Comparison of ENCODE assay signal across 8 mouse cellular contexts in the genomic region with DNA sequence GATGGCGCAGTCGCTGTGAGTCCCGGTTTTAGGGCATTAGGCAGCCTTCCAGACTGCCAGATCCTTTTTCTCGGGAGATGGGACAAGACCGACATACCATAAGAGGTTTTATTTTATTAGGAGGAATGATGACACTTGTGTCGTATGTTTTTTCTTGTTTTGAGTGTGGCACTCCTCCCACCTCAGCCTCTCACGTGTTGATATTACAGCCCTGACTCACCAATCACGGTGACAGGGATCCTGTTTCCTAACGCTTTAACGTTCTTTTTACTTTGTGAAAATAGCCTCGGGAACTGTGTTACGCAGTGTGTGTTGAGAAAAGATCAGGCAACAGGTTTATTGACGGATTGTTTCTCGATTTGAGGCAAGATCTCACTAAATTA. TPM values are rescaled to one million over a fixed set of nuclear protein-coding genes. Genes with fewer than 3 reads are reported as not detected.
DNase-seq lines count a peak whose midpoint lies in the region; ATAC-seq and TF ChIP-seq lines count a peak whose summit lies in the region.

No protein-coding gene starts in this region.

- DNase-seq in kidney, adult 8-10 months: peak; percentile 50 to 52
- DNase-seq in kidney, postnatal 10 days: no peak
- no peak for DNase-seq in ES-E14 (ENCODE audit: low read depth, low spot score)
- no peak for DNase-seq in embryonic facial prominence, embryonic 10.5 days (ENCODE audit: low spot score)
- no peak for DNase-seq in hindbrain, embryonic 10.5 days (ENCODE audit: low spot score)
- no peak for DNase-seq in thymus, postnatal 36 days

- H3K9ac ChIP-seq in ES-E14 (ENCODE audit: insufficient read depth, low read depth, low read length, poor library complexity, severe bottlenecking): peak overlapping the region; percentile 31
- peak overlapping the region; percentile 98 for H3K9ac ChIP-seq in liver, embryonic 16.5 days (ENCODE audit: low read depth, low read length)
- peak overlapping the region; percentile 90 for H3K9ac ChIP-seq in neural tube, embryonic 14.5 days (replicated peaks; ENCODE audit: low read depth, low read length)

- H3K36me3 ChIP-seq in ES-E14 (ENCODE audit: control insufficient read depth, insufficient read depth, low read length, poor library complexity, severe bottlenecking): peaks cover 21% of the 10 kb centered on the region
- peaks cover 43% of the 10 kb centered on the region for H3K36me3 ChIP-seq in embryonic facial prominence, embryonic 10.5 days (replicated peaks)
- H3K36me3 ChIP-seq in hindbrain, embryonic 10.5 days: peaks cover 38% of the 10 kb centered on the region
- peaks cover 21% of the 10 kb centered on the region for H3K36me3 ChIP-seq in liver, embryonic 16.5 days (ENCODE audit: control insufficient read depth, insufficient read depth)
- peaks cover 21% of the 10 kb centered on the region for H3K36me3 ChIP-seq in neural tube, embryonic 14.5 days (ENCODE audit: control insufficient read depth, insufficient read depth, low read length)

- H3K9me3 ChIP-seq in ES-E14 (ENCODE audit: control insufficient read depth, insufficient read depth, low read depth, low read length): no peaks in the 10 kb centered on the region
- no peaks in the 10 kb centered on the region for H3K9me3 ChIP-seq in embryonic facial prominence, embryonic 10.5 days
- H3K9me3 ChIP-seq in hindbrain, embryonic 10.5 days: no peaks in the 10 kb centered on the region
- H3K9me3 ChIP-seq in liver, embryonic 16.5 days (replicated peaks; ENCODE audit: control insufficient read depth, low read length): no peaks in the 10 kb centered on the region
- H3K9me3 ChIP-seq in neural tube, embryonic 14.5 days (ENCODE audit: control insufficient read depth, low read length): no peaks in the 10 kb centered on the region

- H3K27me3 ChIP-seq in embryonic facial prominence, embryonic 10.5 days (replicated peaks; ENCODE audit: low read depth, poor library complexity, severe bottlenecking): no peaks in the 10 kb centered on the region
- no peaks in the 10 kb centered on the region for H3K27me3 ChIP-seq in hindbrain, embryonic 10.5 days (ENCODE audit: insufficient read depth, poor library complexity, severe bottlenecking)
- no peaks in the 10 kb centered on the region for H3K27me3 ChIP-seq in liver, embryonic 16.5 days (ENCODE audit: control insufficient read depth, insufficient read depth, low read depth, low read length)
- no peaks in the 10 kb centered on the region; the same call in 1 of the 2 replicates for H3K27me3 ChIP-seq in neural tube, embryonic 14.5 days (ENCODE audit: control insufficient read depth, insufficient read depth, low read length)

- WGBS in embryonic facial prominence, embryonic 10.5 days: 11% methylated on average over 14 of the region's 14 CpGs
- 15% methylated on average over 14 of the region's 14 CpGs for WGBS in hindbrain, embryonic 10.5 days
- WGBS in liver, embryonic 16.5 days (ENCODE audit: insufficient replicate concordance): 7% methylated on average over 14 of the region's 14 CpGs
- 9% methylated on average over 14 of the region's 14 CpGs for WGBS in neural tube, embryonic 14.5 days

- in situ Hi-C loops in ES-E14 (cut with MboI; ENCODE audit: low sequenced_read_pairs in 2 of 2, unreplicated experiment in 2 of 2): no loop called here

- H3K4me3 ChIP-seq in ES-E14 (ENCODE audit: insufficient read depth in 1 of 2, low read depth in 1 of 2, low read length in 2 of 2, poor library complexity in 1 of 2, severe bottlenecking in 1 of 2): peak overlapping the region; percentile 82 to 86
- peak overlapping the region; percentile 99 for H3K4me3 ChIP-seq in embryonic facial prominence, embryonic 10.5 days
- H3K4me3 ChIP-seq in hindbrain, embryonic 10.5 days: peak overlapping the region; percentile 99
- H3K4me3 ChIP-seq in liver, embryonic 16.5 days (ENCODE audit: low read depth, low read length): peak overlapping the region; percentile 99
- H3K4me3 ChIP-seq in neural tube, embryonic 14.5 days (ENCODE audit: low read depth, low read length): peak overlapping the region; percentile 97

- no peaks in the 10 kb centered on the region for H3K4me1 ChIP-seq in ES-E14 (ENCODE audit: control insufficient read depth in 2 of 2, insufficient read depth in 2 of 2, low read length in 2 of 2, poor library complexity in 1 of 2)
- H3K4me1 ChIP-seq in embryonic facial prominence, embryonic 10.5 days: peaks cover 26% of the 10 kb centered on the region
- peaks cover 25% of the 10 kb centered on the region for H3K4me1 ChIP-seq in hindbrain, embryonic 10.5 days (replicated peaks)
- peaks cover 22% of the 10 kb centered on the region for H3K4me1 ChIP-seq in liver, embryonic 16.5 days (ENCODE audit: control insufficient read depth, low read depth, low read length)
- peaks cover 14% of the 10 kb centered on the region for H3K4me1 ChIP-seq in neural tube, embryonic 14.5 days (ENCODE audit: control insufficient read depth, insufficient read depth, low read length)

- ATAC-seq in liver, embryonic 16.5 days (ENCODE audit: low read depth): peak; percentile 35
- no peak for ATAC-seq in neural tube, embryonic 14.5 days (ENCODE audit: low read depth)

- H3K27ac ChIP-seq in ES-E14 (ENCODE audit: insufficient read depth, low read depth, low read length, poor library complexity, severe bottlenecking): no peak overlapping the region
- H3K27ac ChIP-seq in embryonic facial prominence, embryonic 10.5 days (replicated peaks): peak overlapping the region; percentile 90
- peak overlapping the region; percentile 92 for H3K27ac ChIP-seq in hindbrain, embryonic 10.5 days
- peak overlapping the region; percentile 94 for H3K27ac ChIP-seq in liver, embryonic 16.5 days (ENCODE audit: low read length)
- 0 out of 2 replicates have a peak overlapping the region, but pooled peaks have one; percentile 88 for H3K27ac ChIP-seq in neural tube, embryonic 14.5 days (ENCODE audit: low read depth, low read length)

- peak overlapping the region; percentile 92 for H3K4me2 ChIP-seq in liver, embryonic 16.5 days (ENCODE audit: low read depth, low read length)
- H3K4me2 ChIP-seq in neural tube, embryonic 14.5 days (ENCODE audit: low read depth, low read length): peak overlapping the region; percentile 75

TF ChIP-seq in ES-E14, 5 proteins besides CTCF, POLR2A, EP300 and RAD21:
- no peak for TF ChIP-seq MAFK (IDR thresholded peaks at IDR 0.05; ENCODE audit: insufficient read depth, low read depth, low read length)
- no peak; the same call in 1 of the 2 replicates for TF ChIP-seq HCFC1 (IDR thresholded peaks at IDR 0.05; ENCODE audit: borderline replicate concordance, insufficient read depth, low read length)
- TF ChIP-seq ZC3H11A (IDR thresholded peaks at IDR 0.05; ENCODE audit: borderline replicate concordance, low read depth, low read length): no peak
- no peak for TF ChIP-seq CHD2 (IDR thresholded peaks at IDR 0.05; ENCODE audit: low read depth, low read length)
- TF ChIP-seq ZNF384 (IDR thresholded peaks at IDR 0.05; ENCODE audit: low read depth, low read length): no peak

RNA-seq across cellular contexts. Expression of gene Zbtb11, which starts 1.2 kb away (rescaled TPM):
- total RNA-seq in ES-E14 (2012; rRNA removed): 23.3 and 24.3 TPM in 2 replicates
- polyA plus RNA-seq in embryonic facial prominence, embryonic 10.5 days (2016; fragmentation: Nextera tagmentation; extraction: Ambion mirVana): 17.1 and 18.7 TPM in 2 replicates
- polyA plus RNA-seq in hindbrain, embryonic 10.5 days (2016; fragmentation: Nextera tagmentation; extraction: Ambion mirVana): 15.3 and 15.8 TPM in 2 replicates
- polyA plus RNA-seq in liver, embryonic 16.5 days (2015; fragmentation: Nextera tagmentation; extraction: Ambion mirVana): 7.9 and 8.3 TPM in 2 replicates
- 26.5 and 30.6 TPM in 2 replicates for polyA plus RNA-seq in neural tube, embryonic 14.5 days (2014; fragmentation: Nextera tagmentation; extraction: Ambion mirVana)

RNA-seq across cellular contexts. Expression of gene Rpl24, which starts 8.8 kb away (rescaled TPM):
- 1,393 and 1,577 TPM in 2 replicates for total RNA-seq in ES-E14 (2012; rRNA removed)
- 735 and 738 TPM in 2 replicates for polyA plus RNA-seq in embryonic facial prominence, embryonic 10.5 days (2016; fragmentation: Nextera tagmentation; extraction: Ambion mirVana)
- polyA plus RNA-seq in hindbrain, embryonic 10.5 days (2016; fragmentation: Nextera tagmentation; extraction: Ambion mirVana): 724 and 731 TPM in 2 replicates
- polyA plus RNA-seq in liver, embryonic 16.5 days (2015; fragmentation: Nextera tagmentation; extraction: Ambion mirVana): 300 and 356 TPM in 2 replicates
- 529 and 563 TPM in 2 replicates for polyA plus RNA-seq in neural tube, embryonic 14.5 days (2014; fragmentation: Nextera tagmentation; extraction: Ambion mirVana)

RNA-seq across cellular contexts. Expression of gene Cep97, which starts 40.2 kb away (rescaled TPM):
- total RNA-seq in ES-E14 (2012; rRNA removed): 12.5 and 14.9 TPM in 2 replicates
- 17.6 and 17.9 TPM in 2 replicates for polyA plus RNA-seq in embryonic facial prominence, embryonic 10.5 days (2016; fragmentation: Nextera tagmentation; extraction: Ambion mirVana)
- 15.9 and 17.2 TPM in 2 replicates for polyA plus RNA-seq in hindbrain, embryonic 10.5 days (2016; fragmentation: Nextera tagmentation; extraction: Ambion mirVana)
- polyA plus RNA-seq in liver, embryonic 16.5 days (2015; fragmentation: Nextera tagmentation; extraction: Ambion mirVana): 3.5 and 3.7 TPM in 2 replicates
- polyA plus RNA-seq in neural tube, embryonic 14.5 days (2014; fragmentation: Nextera tagmentation; extraction: Ambion mirVana): 18.4 and 18.9 TPM in 2 replicates

RNA-seq across cellular contexts. Expression of gene Pcnp, which starts 54.6 kb away (rescaled TPM):
- total RNA-seq in ES-E14 (2012; rRNA removed): 52.6 and 58.7 TPM in 2 replicates
- polyA plus RNA-seq in embryonic facial prominence, embryonic 10.5 days (2016; fragmentation: Nextera tagmentation; extraction: Ambion mirVana): 307 and 319 TPM in 2 replicates
- 258 and 310 TPM in 2 replicates for polyA plus RNA-seq in hindbrain, embryonic 10.5 days (2016; fragmentation: Nextera tagmentation; extraction: Ambion mirVana)
- polyA plus RNA-seq in liver, embryonic 16.5 days (2015; fragmentation: Nextera tagmentation; extraction: Ambion mirVana): 76.6 and 88.9 TPM in 2 replicates
- polyA plus RNA-seq in neural tube, embryonic 14.5 days (2014; fragmentation: Nextera tagmentation; extraction: Ambion mirVana): 197 and 228 TPM in 2 replicates

Comparison
In these comparisons a context has a peak if more than half of its experiments do, and no peak if none do; other contexts are left out.
1. DNase-seq: peak in kidney, adult 8-10 months (2 of 2); none in kidney, postnatal 10 days (single experiment), ES-E14 (single experiment), embryonic facial prominence, embryonic 10.5 days (single experiment), hindbrain, embryonic 10.5 days (single experiment) and thymus, postnatal 36 days (0 of 2).
2. H3K9ac ChIP-seq: peak in every context shown above with its lines; median percentile 98 in liver, embryonic 16.5 days; 90 in neural tube, embryonic 14.5 days; 31 in ES-E14.
3. Peak in every context shown above with its lines, with median percentiles within 50 percentile points of each other: H3K4me3 ChIP-seq.